Mouse (Mus musculus) natural killer cell, adult 2 months (primary cell): ENCODE data around the gene Gxylt2.

Experiments
- DNase-seq, 2 experiments: peaks; one replicate each; pipeline ENCODE4 v3.0.0; 2022; ENCODE audit warnings: low spot score in 2 of 2

The Gxylt2 gene

GRCm38 (mm10) chr6:100799290-100799689, 94.8 kb downstream of the Gxylt2 start:
- DNase-seq = no peak

GRCm38 (mm10) chr6:100799766-100800165, 95.2 kb downstream of the Gxylt2 start:
- no peak for DNase-seq

GRCm38 (mm10) chr6:100800497-100800955, 96.0 kb downstream of the Gxylt2 start:
- DNase-seq = peak; percentile 7 to 77

GRCm38 (mm10) chr6:100802381-100803083, 98.0 kb downstream of the Gxylt2 start:
- DNase-seq = no peak

GRCm38 (mm10) chr6:100803250-100803649, 98.7 kb downstream of the Gxylt2 start:
- DNase-seq = no peak

GRCm38 (mm10) chr6:100807187-100807586, 102.7 kb downstream of the Gxylt2 start:
- DNase-seq = peak; percentile 25 to 52

GRCm38 (mm10) chr6:100807746-100808145, 103.2 kb downstream of the Gxylt2 start:
- no peak for DNase-seq

GRCm38 (mm10) chr6:100808221-100808778, 103.8 kb downstream of the Gxylt2 start:
- no peak for DNase-seq

- no peak for DNase-seq
Observed at GRCm38 (mm10) chr6:100810117-100810516, 105.6 kb downstream of the Gxylt2 start.

- peak in 1 of 2 experiments; percentile 15 for DNase-seq
Observed at GRCm38 (mm10) chr6:100811731-100812130, 107.2 kb downstream of the Gxylt2 start.

- no peak for DNase-seq
Observed at GRCm38 (mm10) chr6:100821367-100821766, 116.8 kb downstream of the Gxylt2 start.

GRCm38 (mm10) chr6:100823356-100823755, 118.8 kb downstream of the Gxylt2 start:
- DNase-seq = no peak

- DNase-seq = peak; percentile 65 to 86
Observed at GRCm38 (mm10) chr6:100824381-100824965, 119.9 kb downstream of the Gxylt2 start.

GRCm38 (mm10) chr6:100826046-100826445, 121.5 kb downstream of the Gxylt2 start:
- DNase-seq = no peak

- DNase-seq = no peak
Observed at GRCm38 (mm10) chr6:100828565-100828964, 124.0 kb downstream of the Gxylt2 start.

GRCm38 (mm10) chr6:100829770-100830169, 125.2 kb downstream of the Gxylt2 start:
- DNase-seq = no peak

- no peak for DNase-seq
Observed at GRCm38 (mm10) chr6:100831188-100831587, 126.7 kb downstream of the Gxylt2 start.

GRCm38 (mm10) chr6:100831751-100832150, 127.2 kb downstream of the Gxylt2 start:
- DNase-seq = no peak

GRCm38 (mm10) chr6:100833355-100833754, 128.8 kb downstream of the Gxylt2 start, which contains the start of gene Ppp4r2:
Gene Ppp4r2 (plus strand): TSS chr6:100833622.
- DNase-seq = peak; percentile 82 to 91

GRCm38 (mm10) chr6:100833811-100834481, 129.4 kb downstream of the Gxylt2 start:
- peak; percentile 18 to 56 for DNase-seq

GRCm38 (mm10) chr6:100834489-100835160, 130.1 kb downstream of the Gxylt2 start:
- DNase-seq = no peak

- no peak for DNase-seq
Observed at GRCm38 (mm10) chr6:100845058-100845457, 140.5 kb downstream of the Gxylt2 start.
